Mouse (Mus musculus) erythroblast, embryonic 14.5 days (primary cell): ENCODE data around the gene Tnrc6c.

Experiments
- GATA1 ChIP-seq: IDR thresholded peaks from 2 replicates; pipeline ENCODE4 v1.6.1; 2012; ENCODE audit warnings: low read length, inconsistent platforms, mixed read lengths
- TAL1 ChIP-seq: IDR thresholded peaks from 3 replicates; pipeline ENCODE4 v1.6.1; 2012; ENCODE audit warnings: low read length, inconsistent platforms, mixed read lengths

- TF ChIP-seq GATA1 (no peak), TAL1 (no peak)
Measured at GRCm38 (mm10) chr11:117608976-117609375, 45.1 kb upstream of the Tnrc6c start.
